Mouse (Mus musculus) hindbrain, embryonic 15.5 days (tissue): ENCODE measurements around the gene Strada. TPM values are rescaled to one million over a fixed set of nuclear protein-coding genes. Genes with fewer than 3 reads are reported as not detected.

Experiments used
- ATAC-seq: fragments of 200-750 bp; cut with Nextera tagmentation; 2 replicates; pipeline ENCODE4 v1.8.0; 2017; ENCODE audit warnings: low read depth, moderate number of reproducible peaks, moderate TSS enrichment; ENCODE audit not compliant: low FRiP score
- H3K27ac ChIP-seq: fragments of 300-500 bp; sonication (generic); replicated peaks from 2 replicates; pipeline ENCODE4 v1.5.1; 2015; ENCODE audit warnings: mild to moderate bottlenecking, inconsistent platforms
- H3K27me3 ChIP-seq: fragments of 300-500 bp; sonication (generic); 2 replicates; pipeline ENCODE4 v1.6.1; 2015; ENCODE audit warnings: control low read depth, inconsistent platforms
- H3K36me3 ChIP-seq: fragments of 300-500 bp; sonication (generic); 2 replicates; pipeline ENCODE4 v1.6.1; 2015; ENCODE audit warnings: control low read depth, inconsistent platforms
- H3K4me1 ChIP-seq: fragments of 300-500 bp; sonication (generic); replicated peaks from 2 replicates; pipeline ENCODE4 v1.6.1; 2015; ENCODE audit warnings: control low read depth, inconsistent platforms
- H3K4me2 ChIP-seq: fragments of 300-500 bp; sonication (generic); 2 replicates; pipeline ENCODE4 v1.6.1; 2015; ENCODE audit warnings: moderate library complexity, mild to moderate bottlenecking, inconsistent platforms
- H3K4me3 ChIP-seq: fragments of 300-500 bp; sonication (generic); 2 replicates; pipeline ENCODE4 v1.5.1; 2015; ENCODE audit warnings: mild to moderate bottlenecking, inconsistent platforms
- H3K9ac ChIP-seq: fragments of 300-500 bp; sonication (generic); 2 replicates; pipeline ENCODE4 v1.6.1; 2015; ENCODE audit warnings: inconsistent platforms
- H3K9me3 ChIP-seq: fragments of 300-500 bp; sonication (generic); 2 replicates; pipeline ENCODE4 v1.6.1; 2016; ENCODE audit warnings: control low read depth, inconsistent platforms
- WGBS: fragments of 180-500 bp; shearing (Covaris S2); methylation state at CpG from one replicate; pipeline ENCODE4 v1.1.7; 2015; 5-methylcytosine and 5-hydroxymethylcytosine counted together
- polyA plus RNA-seq: library from polyadenylated mRNA; unstranded; fragments of >200 nt; fragmentation: Nextera tagmentation; extraction: Ambion mirVana; gene quantifications from 2 replicates; pipeline ENCODE4 v1.2.1, GENCODE M21; 2015

The Strada gene
- polyA plus RNA-seq, 1 experiment from 2014 or later, result 28.7 TPM

- Histone ChIP-seq H3K9ac (peak within 1 kb of the TSS; percentile 92), H3K4me3 (peak within 1 kb of the TSS; percentile 81), H3K27ac (peak within 1 kb of the TSS; percentile 98), H3K4me1 (peaks cover 41% of the 10 kb centered on the region), H3K4me2 (peak within 1 kb of the TSS; percentile 92), H3K36me3 (peaks cover 23% of the 10 kb centered on the region), H3K9me3 (no peaks in the 10 kb centered on the region), H3K27me3 (no peaks in the 10 kb centered on the region)
- 24% methylated on average over 22 of the region's 22 CpGs for WGBS
- ATAC-seq, result peak; percentile 24; the same call in 1 of the 2 replicates
Measured at GRCm38 (mm10) chr11:106160841-106161721, 40.9 kb downstream of the Strada start, which contains the start of the genes Gm10840 and Limd2. TSS of gene Gm10840 (plus strand) at chr11:106160850. TSS of gene Limd2 (minus strand) at chr11:106160860.

- peak overlapping the region; percentile 92 for H3K9ac ChIP-seq
- H3K27me3 ChIP-seq, result no peaks in the 10 kb centered on the region
- peak overlapping the region; percentile 92 for H3K4me2 ChIP-seq
- peak; percentile 71 for ATAC-seq
- H3K9me3 ChIP-seq, result no peaks in the 10 kb centered on the region
- H3K4me1 ChIP-seq, result peaks cover 43% of the 10 kb centered on the region
- peak overlapping the region; percentile 98 for H3K27ac ChIP-seq
- peaks cover 23% of the 10 kb centered on the region for H3K36me3 ChIP-seq
- WGBS, result under 1% methylated on average over 72 of the region's 106 CpGs
- peak overlapping the region; percentile 81 for H3K4me3 ChIP-seq
Measured at GRCm38 (mm10) chr11:106159921-106160840, 41.8 kb downstream of the Strada start.

GRCm38 (mm10) chr11:106159216-106159920 is 42.6 kb downstream of the Strada start:
- H3K4me1 ChIP-seq, result peaks cover 46% of the 10 kb centered on the region
- H3K9ac ChIP-seq, result peak overlapping the region; percentile 92
- peak; percentile 66 for ATAC-seq
- H3K36me3 ChIP-seq, result peaks cover 22% of the 10 kb centered on the region
- H3K4me2 ChIP-seq, result peak overlapping the region; percentile 92
- H3K27ac ChIP-seq, result peak overlapping the region; percentile 98
- H3K27me3 ChIP-seq, result no peaks in the 10 kb centered on the region
- no peaks in the 10 kb centered on the region for H3K9me3 ChIP-seq
- WGBS, result under 1% methylated on average over 15 of the region's 25 CpGs
- peak overlapping the region; percentile 81 for H3K4me3 ChIP-seq

- Histone ChIP-seq H3K9ac (peak overlapping the region; percentile 92), H3K9me3 (no peaks in the 10 kb centered on the region), H3K27ac (peak overlapping the region; percentile 98), H3K4me2 (peak overlapping the region; percentile 92), H3K4me1 (peaks cover 46% of the 10 kb centered on the region), H3K27me3 (no peaks in the 10 kb centered on the region), H3K36me3 (peaks cover 20% of the 10 kb centered on the region), H3K4me3 (peak overlapping the region; percentile 81)
- peak; percentile 16; the same call in 1 of the 2 replicates for ATAC-seq
- 35% methylated on average over 9 of the region's 9 CpGs for WGBS
Measured at GRCm38 (mm10) chr11:106158930-106159215, 43.1 kb downstream of the Strada start.

- Histone ChIP-seq H3K27ac (peak overlapping the region; percentile 98), H3K4me2 (peak overlapping the region; percentile 92), H3K9me3 (no peaks in the 10 kb centered on the region), H3K4me3 (peak overlapping the region; percentile 81), H3K9ac (peak overlapping the region; percentile 92), H3K27me3 (no peaks in the 10 kb centered on the region), H3K4me1 (peaks cover 46% of the 10 kb centered on the region), H3K36me3 (peaks cover 21% of the 10 kb centered on the region)
- ATAC-seq, result no peak
- WGBS, result 64% methylated on average over 14 of the region's 14 CpGs
Measured at GRCm38 (mm10) chr11:106158081-106158929, 43.7 kb downstream of the Strada start.

- 90% methylated on average over 7 of the region's 7 CpGs for WGBS
- no peak for ATAC-seq
- Histone ChIP-seq H3K27me3 (no peaks in the 10 kb centered on the region), H3K9me3 (no peaks in the 10 kb centered on the region), H3K9ac (no peak overlapping the region), H3K36me3 (peaks cover 25% of the 10 kb centered on the region), H3K27ac (no peak overlapping the region), H3K4me2 (no peak overlapping the region), H3K4me1 (peaks cover 46% of the 10 kb centered on the region), H3K4me3 (no peak overlapping the region)
Measured at GRCm38 (mm10) chr11:106157154-106157553, 44.8 kb downstream of the Strada start.

- 91% methylated on average over 1 of the region's 1 CpGs for WGBS
- no peak overlapping the region for H3K4me2 ChIP-seq
- no peak overlapping the region for H3K27ac ChIP-seq
- no peak for ATAC-seq
- H3K36me3 ChIP-seq, result peaks cover 34% of the 10 kb centered on the region
- no peak overlapping the region for H3K9ac ChIP-seq
- no peak overlapping the region for H3K4me3 ChIP-seq
- peaks cover 39% of the 10 kb centered on the region for H3K4me1 ChIP-seq
- H3K27me3 ChIP-seq, result no peaks in the 10 kb centered on the region
- H3K9me3 ChIP-seq, result no peaks in the 10 kb centered on the region
Measured at GRCm38 (mm10) chr11:106156257-106156656, 45.7 kb downstream of the Strada start.

- Histone ChIP-seq H3K27ac (no peak overlapping the region), H3K4me2 (no peak overlapping the region), H3K4me1 (peaks cover 34% of the 10 kb centered on the region), H3K4me3 (no peak overlapping the region), H3K9me3 (no peaks in the 10 kb centered on the region), H3K27me3 (no peaks in the 10 kb centered on the region), H3K36me3 (peaks cover 39% of the 10 kb centered on the region), H3K9ac (no peak overlapping the region)
- no peak for ATAC-seq
- 68% methylated on average over 3 of the region's 3 CpGs for WGBS
Measured at GRCm38 (mm10) chr11:106155761-106156160, 46.2 kb downstream of the Strada start.

GRCm38 (mm10) chr11:106154770-106155169 is 47.2 kb downstream of the Strada start:
- ATAC-seq, result no peak
- Histone ChIP-seq H3K27ac (no peak overlapping the region), H3K4me1 (peaks cover 29% of the 10 kb centered on the region), H3K36me3 (peaks cover 49% of the 10 kb centered on the region), H3K27me3 (no peaks in the 10 kb centered on the region), H3K9ac (no peak overlapping the region), H3K9me3 (no peaks in the 10 kb centered on the region), H3K4me2 (no peak overlapping the region), H3K4me3 (no peak overlapping the region)
- 69% methylated on average over 2 of the region's 2 CpGs for WGBS

- no peak for ATAC-seq
- Histone ChIP-seq H3K4me3 (no peak overlapping the region), H3K27me3 (no peaks in the 10 kb centered on the region), H3K36me3 (peaks cover 52% of the 10 kb centered on the region), H3K4me2 (no peak overlapping the region), H3K9me3 (no peaks in the 10 kb centered on the region), H3K27ac (no peak overlapping the region), H3K9ac (no peak overlapping the region), H3K4me1 (peaks cover 26% of the 10 kb centered on the region)
- WGBS, result 64% methylated on average over 5 of the region's 5 CpGs
Measured at GRCm38 (mm10) chr11:106154091-106154490, 47.9 kb downstream of the Strada start.

- H3K27ac ChIP-seq, result no peak overlapping the region
- WGBS, result 75% methylated on average over 8 of the region's 8 CpGs
- no peaks in the 10 kb centered on the region for H3K9me3 ChIP-seq
- H3K36me3 ChIP-seq, result peaks cover 68% of the 10 kb centered on the region
- peaks cover 13% of the 10 kb centered on the region; the same call in 1 of the 2 replicates for H3K4me1 ChIP-seq
- H3K4me3 ChIP-seq, result no peak overlapping the region
- H3K9ac ChIP-seq, result no peak overlapping the region
- H3K4me2 ChIP-seq, result no peak overlapping the region
- no peaks in the 10 kb centered on the region for H3K27me3 ChIP-seq
- no peak for ATAC-seq
Measured at GRCm38 (mm10) chr11:106152132-106152531, 49.8 kb downstream of the Strada start.
